Comparison of ENCODE assay signal across 8 mouse cellular contexts in genomic region chr7:89981557-89981956, GRCm38 (mm10). TPM values are rescaled to one million over a fixed set of nuclear protein-coding genes. Genes with fewer than 3 reads are reported as not detected.
A peak's percentile ranks its signal among the peaks of the same experiment; 100 is the strongest.
DNase-seq lines count a peak whose midpoint lies in the region; ATAC-seq and TF ChIP-seq lines count a peak whose summit lies in the region.

No protein-coding gene starts in this region.

- 19% methylated on average over 10 of the region's 10 CpGs for WGBS in embryonic facial prominence, embryonic 10.5 days
- WGBS in hindbrain, embryonic 15.5 days = 13% methylated on average over 10 of the region's 10 CpGs
- 17% methylated on average over 10 of the region's 10 CpGs for WGBS in midbrain, embryonic 16.5 days

- peaks cover 26% of the 10 kb centered on the region for H3K4me1 ChIP-seq in embryonic facial prominence, embryonic 10.5 days
- peaks cover 21% of the 10 kb centered on the region for H3K4me1 ChIP-seq in hindbrain, embryonic 15.5 days (replicated peaks)
- H3K4me1 ChIP-seq in midbrain, embryonic 16.5 days (ENCODE audit: control insufficient read depth, insufficient read depth, low read length) = peaks cover 21% of the 10 kb centered on the region

- H3K9ac ChIP-seq in hindbrain, embryonic 15.5 days = peak overlapping the region; percentile 84
- H3K9ac ChIP-seq in midbrain, embryonic 16.5 days (ENCODE audit: low read depth, low read length) = peak overlapping the region; percentile 89

- peak; percentile 38; the same call in 1 of the 2 replicates for ATAC-seq in hindbrain, embryonic 15.5 days (ENCODE audit: low FRiP score, low read depth)
- ATAC-seq in midbrain, embryonic 16.5 days = peak; percentile 63

- H3K4me3 ChIP-seq in layer of hippocampus, adult 2 months = peak overlapping the region; percentile 88
- H3K4me3 ChIP-seq in embryonic facial prominence, embryonic 10.5 days = peak overlapping the region; percentile 89
- peak overlapping the region; percentile 94 for H3K4me3 ChIP-seq in hindbrain, embryonic 15.5 days
- peak overlapping the region; percentile 92 for H3K4me3 ChIP-seq in midbrain, embryonic 16.5 days (ENCODE audit: low read depth, low read length)

- no peaks in the 10 kb centered on the region for H3K27me3 ChIP-seq in embryonic facial prominence, embryonic 10.5 days (replicated peaks; ENCODE audit: low read depth, poor library complexity, severe bottlenecking)
- no peaks in the 10 kb centered on the region for H3K27me3 ChIP-seq in hindbrain, embryonic 15.5 days
- no peaks in the 10 kb centered on the region for H3K27me3 ChIP-seq in midbrain, embryonic 16.5 days (ENCODE audit: control insufficient read depth, insufficient read depth, low read depth, low read length)

- peak overlapping the region; percentile 93 for H3K4me2 ChIP-seq in hindbrain, embryonic 15.5 days
- H3K4me2 ChIP-seq in midbrain, embryonic 16.5 days (ENCODE audit: low read length) = peak overlapping the region; percentile 88

- peak overlapping the region; percentile 100 for H3K27ac ChIP-seq in layer of hippocampus, adult 2 months
- H3K27ac ChIP-seq in embryonic facial prominence, embryonic 10.5 days (replicated peaks) = peak overlapping the region; percentile 99
- H3K27ac ChIP-seq in hindbrain, embryonic 15.5 days (replicated peaks) = peak overlapping the region; percentile 100
- H3K27ac ChIP-seq in midbrain, embryonic 16.5 days (ENCODE audit: low read length) = peak overlapping the region; percentile 99

- H3K9me3 ChIP-seq in embryonic facial prominence, embryonic 10.5 days = no peaks in the 10 kb centered on the region
- H3K9me3 ChIP-seq in hindbrain, embryonic 15.5 days = no peaks in the 10 kb centered on the region
- H3K9me3 ChIP-seq in midbrain, embryonic 16.5 days (replicated peaks; ENCODE audit: control insufficient read depth, low read length, poor library complexity, severe bottlenecking) = no peaks in the 10 kb centered on the region

- H3K36me3 ChIP-seq in embryonic facial prominence, embryonic 10.5 days (replicated peaks) = peaks cover 9% of the 10 kb centered on the region
- no peaks in the 10 kb centered on the region for H3K36me3 ChIP-seq in hindbrain, embryonic 15.5 days
- no peaks in the 10 kb centered on the region for H3K36me3 ChIP-seq in midbrain, embryonic 16.5 days (ENCODE audit: control insufficient read depth, insufficient read depth, low read length)

- TF ChIP-seq CTCF in layer of hippocampus, adult 2 months (conservative IDR thresholded peaks at IDR 0.05) = no peak

- DNase-seq in layer of hippocampus, adult 2 months (ENCODE audit: low spot score in 2 of 2) = no peak
- no peak for DNase-seq in layer of hippocampus, adult 8-10 months (ENCODE audit: low spot score in 2 of 2)
- DNase-seq in embryonic facial prominence, embryonic 10.5 days (ENCODE audit: low spot score) = no peak
- no peak for DNase-seq in gastrocnemius, adult 8-10 months (ENCODE audit: low spot score in 2 of 2)
- DNase-seq in ovary, postnatal 10 days (ENCODE audit: low spot score) = no peak
- no peak for DNase-seq in adrenal gland, postnatal 14 days

RNA-seq across cellular contexts. Expression of gene Eed, which starts 0.8 kb away (rescaled TPM):
- total RNA-seq in layer of hippocampus, adult 2 months (2021) = 10 to 100 TPM; 37.2 to 42.2 TPM
- total RNA-seq in layer of hippocampus, adult 8-10 months (2022) = 10 to 100 TPM; 28.4 to 37.7 (median 34.0) TPM
- 89.6 and 89.7 TPM in 2 replicates for polyA plus RNA-seq in embryonic facial prominence, embryonic 10.5 days (2016; fragmentation: Nextera tagmentation; extraction: Ambion mirVana)
- polyA plus RNA-seq in hindbrain, embryonic 15.5 days (2015; fragmentation: Nextera tagmentation; extraction: Ambion mirVana) = 32.7 and 36.0 TPM in 2 replicates
- polyA plus RNA-seq in midbrain, embryonic 16.5 days (2015; fragmentation: Nextera tagmentation; extraction: Ambion mirVana) = 24.4 and 25.7 TPM in 2 replicates
- total RNA-seq in gastrocnemius, adult 8-10 months (2022) = 10 to 100 TPM; 18.6 to 34.8 (median 26.6) TPM
- total RNA-seq in adrenal gland, postnatal 14 days (2021) = 53.0 and 63.1 TPM in 2 replicates

RNA-seq across cellular contexts. Expression of gene Hikeshi, which starts 40.6 kb away (rescaled TPM):
- 10 to 100 TPM; 96.0 to 96.3 TPM for total RNA-seq in layer of hippocampus, adult 2 months (2021)
- total RNA-seq in layer of hippocampus, adult 8-10 months (2022) = 100 to 1,000 TPM in 2 of 4 experiments, 10 to 100 TPM in 2; 76.4 to 119 (median 97.1) TPM
- 149 and 159 TPM in 2 replicates for polyA plus RNA-seq in embryonic facial prominence, embryonic 10.5 days (2016; fragmentation: Nextera tagmentation; extraction: Ambion mirVana)
- polyA plus RNA-seq in hindbrain, embryonic 15.5 days (2015; fragmentation: Nextera tagmentation; extraction: Ambion mirVana) = 121 and 134 TPM in 2 replicates
- 136 and 144 TPM in 2 replicates for polyA plus RNA-seq in midbrain, embryonic 16.5 days (2015; fragmentation: Nextera tagmentation; extraction: Ambion mirVana)
- 100 to 1,000 TPM; 127 to 172 (median 151) TPM for total RNA-seq in gastrocnemius, adult 8-10 months (2022)
- total RNA-seq in adrenal gland, postnatal 14 days (2021) = 46.7 and 55.2 TPM in 2 replicates
